Mouse (Mus musculus) CD4-positive, CD25-positive, alpha-beta regulatory T cell, adult 2 months (primary cell): ENCODE measurements around the gene Tmem161b.

Source experiments
- DNase-seq: peaks from one replicate; pipeline ENCODE4 v3.0.0-alpha.2; 2012; ENCODE audit warnings: low read depth, low spot score

Gene Tmem161b

GRCm38 (mm10) chr13:84345114-84345513 lies 123.0 kb downstream of the Tmem161b start:
- DNase-seq: no peak
